Mouse (Mus musculus) E14TG2a.4 (cell line): ENCODE measurements at regions not wholly inside any gene's neighbourhood (a gene's known extent, or its start where the extent isn't known, plus 50 kb on each side); places are given as distances from the start of the nearest gene placed in this dataset.

ENCODE experiments used
- CTCF ChIP-seq: conservative IDR thresholded peaks from 2 replicates; pipeline ENCODE4 v1.5.1; 2014; ENCODE audit warnings: low read length
- NANOG ChIP-seq: IDR thresholded peaks from 2 replicates; pipeline ENCODE4 v1.6.1; 2014; ENCODE audit warnings: borderline replicate concordance, low read length, mixed read lengths
- POU5F1 ChIP-seq: IDR thresholded peaks from 2 replicates; pipeline ENCODE4 v1.6.1; 2014; ENCODE audit warnings: low read length, borderline replicate concordance

DNA sequence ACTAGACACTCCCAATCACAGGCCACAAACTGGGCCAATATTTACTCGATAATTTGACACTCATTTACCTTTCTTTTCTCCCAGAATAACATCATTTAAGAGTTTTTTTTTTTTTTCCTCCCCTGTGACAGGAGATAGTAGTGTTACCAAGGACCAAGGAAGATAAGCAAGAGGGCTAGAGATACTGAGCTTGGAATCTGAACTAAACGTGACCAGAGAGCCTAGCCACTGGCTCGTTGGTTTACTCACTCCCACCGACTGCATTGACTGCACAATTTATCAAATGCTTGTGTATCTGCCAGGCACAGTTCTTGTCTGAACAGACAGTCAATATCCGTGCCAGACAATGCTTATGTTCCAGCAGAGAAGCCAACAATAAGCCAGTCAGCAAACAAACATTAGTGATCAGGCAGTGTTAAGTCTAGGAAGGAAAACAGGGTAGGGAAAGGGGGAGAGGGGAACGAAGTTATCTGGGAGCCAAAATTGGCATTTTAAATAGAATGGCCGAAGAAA is 213.3 kb downstream of the Sox4 start:
- TF ChIP-seq CTCF (no peak), POU5F1 (no peak), NANOG (no peak)
